ENCODE assay signal across 21 mouse cellular contexts in the genomic region with DNA sequence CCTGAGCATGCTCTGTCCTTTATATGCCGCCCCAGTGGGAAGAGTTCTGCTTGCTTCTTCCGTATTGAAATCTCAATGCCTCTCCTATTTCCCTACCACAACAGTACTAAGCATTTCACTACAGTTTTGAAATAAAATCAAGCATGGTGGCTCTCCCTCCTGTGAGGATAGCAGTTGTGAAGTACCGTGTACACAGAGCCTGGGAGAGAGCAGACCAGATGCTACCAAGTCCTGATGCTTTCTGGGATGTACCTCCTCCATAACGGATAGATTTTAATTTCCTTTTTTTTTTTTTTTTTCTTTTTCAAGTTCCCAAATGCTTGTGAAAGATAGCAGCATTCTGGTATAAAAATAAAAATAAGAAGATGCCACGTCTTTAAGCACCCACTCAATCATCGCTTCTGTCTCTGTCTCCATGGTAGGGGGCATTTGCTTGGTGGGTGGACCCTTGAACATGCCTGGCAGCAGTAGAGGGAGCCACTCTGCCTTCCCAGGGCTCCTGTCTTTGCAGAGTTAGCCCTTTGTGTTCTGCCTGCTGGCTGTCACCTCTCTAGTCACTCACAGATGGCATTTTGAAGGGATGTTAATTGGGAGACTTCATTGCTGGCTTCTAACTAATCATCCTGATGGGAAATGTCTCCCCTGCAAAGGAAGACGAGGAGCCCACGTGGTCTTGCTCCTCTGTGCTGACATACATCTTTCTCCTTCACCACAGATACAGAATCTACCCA.
DNase-seq lines count a peak whose midpoint lies in the region; ATAC-seq and TF ChIP-seq lines count a peak whose summit lies in the region.
"Had no signal": no experiment of that assay in that cellular context is flagged by ENCODE, and none has a peak within 500 bp of the region (broad histone marks: within the 10 kb centered on the region; RNA-seq: fewer than 3 reads in every experiment).

No protein-coding gene starts in this region.

- peak overlapping the region; percentile 13; the same call in 1 of the 2 replicates for H3K27ac ChIP-seq in forebrain, embryonic 15.5 days (replicated peaks)
- H3K27ac ChIP-seq in forebrain, embryonic 10.5 days = no peak overlapping the region
- H3K27ac ChIP-seq in left cerebral cortex, adult 2 months = no peak overlapping the region
- H3K27ac ChIP-seq in forebrain, embryonic 16.5 days (ENCODE audit: low read length) = 0 out of 2 replicates have a peak overlapping the region, but pooled peaks have one; percentile 1
- no peak overlapping the region for H3K27ac ChIP-seq in embryonic facial prominence, embryonic 10.5 days (replicated peaks)
- H3K27ac ChIP-seq: embryonic facial prominence, embryonic 13.5 days; kidney, embryonic 15.5 days; macrophage had no signal

- peaks cover 29% of the 10 kb centered on the region for H3K4me1 ChIP-seq in forebrain, embryonic 15.5 days
- peaks cover 18% of the 10 kb centered on the region for H3K4me1 ChIP-seq in forebrain, embryonic 10.5 days
- H3K4me1 ChIP-seq in forebrain, embryonic 16.5 days (replicated peaks; ENCODE audit: control insufficient read depth, insufficient read depth, low read length) = peaks cover 19% of the 10 kb centered on the region
- H3K4me1 ChIP-seq in embryonic facial prominence, embryonic 10.5 days = peaks cover 11% of the 10 kb centered on the region

- H3K4me2 ChIP-seq in forebrain, embryonic 15.5 days (replicated peaks) = no peak overlapping the region
- H3K4me2 ChIP-seq in forebrain, embryonic 16.5 days (ENCODE audit: low read length) = no peak overlapping the region
- H3K4me2 ChIP-seq: embryonic facial prominence, embryonic 13.5 days; heart, embryonic 12.5 days; kidney, embryonic 15.5 days had no signal

- intact Hi-C loops in left cerebral cortex, postnatal 4 days (cut with DNase I) = no loop called here
- intact Hi-C loops in left cerebral cortex, adult 2 months (cut with DNase I) = no loop called here

- 49% methylated on average over 8 of the region's 8 CpGs for WGBS in forebrain, embryonic 15.5 days
- WGBS in forebrain, embryonic 10.5 days = 79% methylated on average over 8 of the region's 8 CpGs
- WGBS in forebrain, embryonic 16.5 days = 43% methylated on average over 8 of the region's 8 CpGs
- WGBS in embryonic facial prominence, embryonic 10.5 days = 81% methylated on average over 8 of the region's 8 CpGs

- ATAC-seq in forebrain, embryonic 15.5 days (replicated peaks) = peak; percentile 79
- peak; percentile 71 for ATAC-seq in forebrain, embryonic 16.5 days
- ATAC-seq: liver, postnatal 0 days; lung, postnatal 0 days; midbrain, embryonic 16.5 days had no signal

- H3K9me3 ChIP-seq in forebrain, embryonic 15.5 days = no peaks in the 10 kb centered on the region
- H3K9me3 ChIP-seq in forebrain, embryonic 10.5 days = no peaks in the 10 kb centered on the region
- no peaks in the 10 kb centered on the region for H3K9me3 ChIP-seq in forebrain, embryonic 16.5 days (ENCODE audit: control insufficient read depth, low read length)
- H3K9me3 ChIP-seq in embryonic facial prominence, embryonic 10.5 days = no peaks in the 10 kb centered on the region
- H3K9me3 ChIP-seq: embryonic facial prominence, embryonic 13.5 days; heart, embryonic 12.5 days; kidney, embryonic 15.5 days had no signal

- H3K9ac ChIP-seq in forebrain, embryonic 15.5 days (replicated peaks) = no peak overlapping the region
- H3K9ac ChIP-seq in forebrain, embryonic 16.5 days (replicated peaks; ENCODE audit: low read depth, low read length) = no peak overlapping the region
- H3K9ac ChIP-seq: embryonic facial prominence, embryonic 13.5 days; heart, embryonic 12.5 days; kidney, embryonic 15.5 days; liver, postnatal 0 days had no signal

- TF ChIP-seq CTCF in left cerebral cortex, adult 2 months (IDR thresholded peaks at IDR 0.05) = no peak

- no peaks in the 10 kb centered on the region for H3K36me3 ChIP-seq in forebrain, embryonic 15.5 days
- no peaks in the 10 kb centered on the region for H3K36me3 ChIP-seq in forebrain, embryonic 10.5 days (replicated peaks)
- H3K36me3 ChIP-seq in forebrain, embryonic 16.5 days (ENCODE audit: control insufficient read depth, insufficient read depth) = no peaks in the 10 kb centered on the region
- H3K36me3 ChIP-seq in embryonic facial prominence, embryonic 10.5 days (replicated peaks) = no peaks in the 10 kb centered on the region
- H3K36me3 ChIP-seq: embryonic facial prominence, embryonic 13.5 days; heart, embryonic 12.5 days; kidney, embryonic 15.5 days had no signal

- H3K4me3 ChIP-seq in forebrain, embryonic 15.5 days = no peak overlapping the region
- no peak overlapping the region for H3K4me3 ChIP-seq in forebrain, embryonic 10.5 days
- H3K4me3 ChIP-seq in left cerebral cortex, adult 2 months = no peak overlapping the region
- no peak overlapping the region for H3K4me3 ChIP-seq in forebrain, embryonic 16.5 days (replicated peaks; ENCODE audit: low read length)
- H3K4me3 ChIP-seq in embryonic facial prominence, embryonic 10.5 days = no peak overlapping the region
- H3K4me3 ChIP-seq: embryonic facial prominence, embryonic 13.5 days; erythroblast, embryonic 14.5 days; heart, embryonic 12.5 days; kidney, embryonic 15.5 days had no signal

- DNase-seq in forebrain, embryonic 10.5 days (ENCODE audit: extremely low spot score, low spot score) = no peak
- peak; percentile 24 for DNase-seq in left cerebral cortex, postnatal 4 days
- no peak for DNase-seq in left cerebral cortex, adult 2 months (ENCODE audit: extremely low spot score in 1 of 2, low spot score in 2 of 2)
- peak; percentile 35 for DNase-seq in retina, postnatal 1 day
- DNase-seq in embryonic facial prominence, embryonic 10.5 days (ENCODE audit: low spot score) = no peak
- DNase-seq: adrenal gland, postnatal 25 days; cerebellum, adult 11 months; cerebellum, adult 9-11 months; heart, postnatal 10 days; kidney, adult 11 months; kidney, postnatal 36 days; liver, postnatal 0 days had no signal

- H3K27me3 ChIP-seq in forebrain, embryonic 15.5 days = no peaks in the 10 kb centered on the region
- H3K27me3 ChIP-seq in forebrain, embryonic 10.5 days (ENCODE audit: poor library complexity, severe bottlenecking) = peaks cover 52% of the 10 kb centered on the region
- no peaks in the 10 kb centered on the region for H3K27me3 ChIP-seq in forebrain, embryonic 16.5 days (replicated peaks; ENCODE audit: control insufficient read depth, insufficient read depth, low read length)
- H3K27me3 ChIP-seq in embryonic facial prominence, embryonic 10.5 days (replicated peaks; ENCODE audit: low read depth, poor library complexity, severe bottlenecking) = peaks cover 52% of the 10 kb centered on the region

Comparison
In these comparisons a context has a peak if more than half of its experiments do, and no peak if none do; other contexts are left out.
1. H3K27ac ChIP-seq: peak in forebrain, embryonic 15.5 days (single experiment) and forebrain, embryonic 16.5 days (single experiment); none in forebrain, embryonic 10.5 days (single experiment), left cerebral cortex, adult 2 months (single experiment) and embryonic facial prominence, embryonic 10.5 days (single experiment).
2. DNase-seq: peak in left cerebral cortex, postnatal 4 days (single experiment) and retina, postnatal 1 day (single experiment); none in forebrain, embryonic 10.5 days (single experiment), left cerebral cortex, adult 2 months (0 of 2) and embryonic facial prominence, embryonic 10.5 days (single experiment).